Mouse (Mus musculus) intestine, embryonic 16.5 days (tissue): ENCODE measurements at regions not wholly inside any gene's neighbourhood (a gene's known extent, or its start where the extent isn't known, plus 50 kb on each side); places are given as distances from the start of the nearest gene placed in this dataset.

Experiments used
- ATAC-seq: fragments of 200-750 bp; cut with Nextera tagmentation; 2 replicates; pipeline ENCODE4 v1.8.0; 2017; ENCODE audit warnings: moderate TSS enrichment, moderate library complexity
- H3K27ac ChIP-seq: fragments of 300-500 bp; sonication (generic); 2 replicates; pipeline ENCODE4 v1.5.1; 2014; ENCODE audit warnings: mild to moderate bottlenecking, low read length
- H3K27me3 ChIP-seq: fragments of 300-500 bp; sonication (generic); replicated peaks from 2 replicates; pipeline ENCODE4 v1.6.1; 2014; ENCODE audit warnings: low read length, control low read depth, mixed read lengths; ENCODE audit not compliant: control insufficient read depth, insufficient read depth
- H3K36me3 ChIP-seq: fragments of 300-500 bp; sonication (generic); 2 replicates; pipeline ENCODE4 v1.6.1; 2014; ENCODE audit warnings: low read length, control low read depth; ENCODE audit not compliant: control insufficient read depth, insufficient read depth
- H3K4me1 ChIP-seq: fragments of 300-500 bp; sonication (generic); 2 replicates; pipeline ENCODE4 v1.6.1; 2014; ENCODE audit warnings: low read length, control low read depth, mixed read lengths; ENCODE audit not compliant: control insufficient read depth, insufficient read depth
- H3K4me2 ChIP-seq: fragments of 300-500 bp; sonication (generic); 2 replicates; pipeline ENCODE4 v1.6.1; 2014; ENCODE audit warnings: low read depth, low read length, control low read depth
- H3K4me3 ChIP-seq: fragments of 300-500 bp; sonication (generic); 2 replicates; pipeline ENCODE4 v1.5.1; 2014; ENCODE audit warnings: mild to moderate bottlenecking, low read length
- H3K9ac ChIP-seq: fragments of 300-500 bp; sonication (generic); 2 replicates; pipeline ENCODE4 v1.6.1; 2014; ENCODE audit warnings: low read depth, low read length
- H3K9me3 ChIP-seq: fragments of 300-500 bp; sonication (generic); 2 replicates; pipeline ENCODE4 v1.6.1; 2016; ENCODE audit warnings: low read length, control low read depth; ENCODE audit not compliant: control insufficient read depth
- WGBS: fragments of 180-500 bp; shearing (Covaris S2); extraction: QIAGEN DNeasy Blood & Tissue Kit; methylation state at CpG from one replicate; pipeline ENCODE4 v1.1.7; 2014; 5-methylcytosine and 5-hydroxymethylcytosine counted together

- WGBS = 89% methylated on average over 4 of the region's 4 CpGs
- Histone ChIP-seq H3K4me3 (no peak overlapping the region), H3K36me3 (no peaks in the 10 kb centered on the region), H3K4me1 (no peaks in the 10 kb centered on the region), H3K27ac (no peak overlapping the region), H3K9ac (no peak overlapping the region), H3K4me2 (no peak overlapping the region), H3K9me3 (no peaks in the 10 kb centered on the region), H3K27me3 (no peaks in the 10 kb centered on the region)
- ATAC-seq = no peak
These were observed 1409.8 kb downstream of the Gsdmc2 start for GRCm38 (mm10) chr15:62435141-62435680.

GRCm38 (mm10) chr15:62432742-62433245, 1412.2 kb downstream of the Gsdmc2 start:
- Histone ChIP-seq H3K4me1 (no peaks in the 10 kb centered on the region), H3K27ac (no peak overlapping the region), H3K4me3 (no peak overlapping the region), H3K9ac (no peak overlapping the region), H3K9me3 (no peaks in the 10 kb centered on the region), H3K36me3 (no peaks in the 10 kb centered on the region), H3K27me3 (no peaks in the 10 kb centered on the region), H3K4me2 (no peak overlapping the region)
- WGBS = 97% methylated on average over 1 of the region's 1 CpGs
- ATAC-seq = no peak

- H3K4me2 ChIP-seq = no peak overlapping the region
- no peaks in the 10 kb centered on the region for H3K4me1 ChIP-seq
- H3K4me3 ChIP-seq = no peak overlapping the region
- H3K36me3 ChIP-seq = no peaks in the 10 kb centered on the region
- H3K27me3 ChIP-seq = no peaks in the 10 kb centered on the region
- no peak for ATAC-seq
- H3K9me3 ChIP-seq = no peaks in the 10 kb centered on the region
- H3K9ac ChIP-seq = no peak overlapping the region
- WGBS = 89% methylated on average over 1 of the region's 1 CpGs
- no peak overlapping the region for H3K27ac ChIP-seq
These were observed 1413.8 kb downstream of the Gsdmc2 start for GRCm38 (mm10) chr15:62431150-62431678.

GRCm38 (mm10) chr15:62422995-62423394, 1422.0 kb downstream of the Gsdmc2 start:
- Histone ChIP-seq H3K27ac (no peak overlapping the region), H3K27me3 (no peaks in the 10 kb centered on the region), H3K4me1 (no peaks in the 10 kb centered on the region), H3K36me3 (no peaks in the 10 kb centered on the region), H3K9me3 (no peaks in the 10 kb centered on the region), H3K4me3 (no peak overlapping the region), H3K4me2 (no peak overlapping the region), H3K9ac (no peak overlapping the region)
- ATAC-seq = no peak
- 80% methylated on average over 5 of the region's 5 CpGs for WGBS

- Histone ChIP-seq H3K9me3 (no peaks in the 10 kb centered on the region), H3K9ac (no peak overlapping the region), H3K27me3 (no peaks in the 10 kb centered on the region), H3K27ac (no peak overlapping the region), H3K4me2 (no peak overlapping the region), H3K4me1 (no peaks in the 10 kb centered on the region), H3K4me3 (no peak overlapping the region), H3K36me3 (no peaks in the 10 kb centered on the region)
- WGBS = 84% methylated on average over 7 of the region's 7 CpGs
- ATAC-seq = no peak
These were observed 1423.7 kb downstream of the Gsdmc2 start for GRCm38 (mm10) chr15:62421073-62421851.

- no peak overlapping the region for H3K4me2 ChIP-seq
- ATAC-seq = no peak
- no peaks in the 10 kb centered on the region for H3K27me3 ChIP-seq
- H3K9me3 ChIP-seq = no peaks in the 10 kb centered on the region
- no peak overlapping the region for H3K4me3 ChIP-seq
- no peak overlapping the region for H3K9ac ChIP-seq
- no peaks in the 10 kb centered on the region for H3K36me3 ChIP-seq
- no peaks in the 10 kb centered on the region for H3K4me1 ChIP-seq
- H3K27ac ChIP-seq = no peak overlapping the region
These were observed 1428.3 kb downstream of the Gsdmc2 start for GRCm38 (mm10) chr15:62416691-62417090.

GRCm38 (mm10) chr15:62413694-62414093, 1431.3 kb downstream of the Gsdmc2 start:
- Histone ChIP-seq H3K9me3 (no peaks in the 10 kb centered on the region), H3K27ac (no peak overlapping the region), H3K27me3 (no peaks in the 10 kb centered on the region), H3K4me2 (no peak overlapping the region), H3K36me3 (no peaks in the 10 kb centered on the region), H3K4me3 (no peak overlapping the region), H3K9ac (no peak overlapping the region), H3K4me1 (no peaks in the 10 kb centered on the region)
- no peak for ATAC-seq
- 91% methylated on average over 2 of the region's 2 CpGs for whole genome bisulfite sequencing

- ATAC-seq = no peak
These were observed 1442.8 kb downstream of the Gsdmc2 start for GRCm38 (mm10) chr15:62402142-62402541.

GRCm38 (mm10) chr15:62400984-62401609, 1443.9 kb downstream of the Gsdmc2 start:
- Histone ChIP-seq H3K4me1 (0 out of 2 replicates have a peak, but pooled peaks cover 3% of the 10 kb centered on the region), H3K27ac (no peak overlapping the region), H3K9me3 (no peaks in the 10 kb centered on the region), H3K4me3 (no peak overlapping the region), H3K9ac (no peak overlapping the region), H3K4me2 (no peak overlapping the region), H3K36me3 (no peaks in the 10 kb centered on the region), H3K27me3 (no peaks in the 10 kb centered on the region)
- no peak for ATAC-seq
- WGBS = 67% methylated on average over 4 of the region's 4 CpGs

More at GRCm38 (mm10) chr15:62402142-62402541, 1442.8 kb downstream of the Gsdmc2 start:
- Histone ChIP-seq H3K27me3 (no peaks in the 10 kb centered on the region), H3K4me2 (no peak overlapping the region), H3K9ac (no peak overlapping the region), H3K36me3 (no peaks in the 10 kb centered on the region), H3K4me3 (no peak overlapping the region), H3K27ac (no peak overlapping the region), H3K4me1 (0 out of 2 replicates have a peak, but pooled peaks cover 3% of the 10 kb centered on the region), H3K9me3 (no peaks in the 10 kb centered on the region)
- WGBS = 91% methylated on average over 5 of the region's 5 CpGs
